Mouse (Mus musculus) midbrain, embryonic 16.5 days (tissue): ENCODE data around the gene Clpx. TPM values are rescaled to one million over a fixed set of nuclear protein-coding genes. Genes with fewer than 3 reads are reported as not detected.
A peak's percentile ranks its signal among the peaks of the same experiment; 100 is the strongest.
"Not testable (repeated sequence)": the region's sequence is repeated elsewhere in the genome, so short reads cannot be mapped to it uniquely, and the experiment has no call there.

Experiments used
- ATAC-seq: fragments of 200-750 bp; cut with Nextera tagmentation; 2 replicates; pipeline ENCODE4 v1.8.0; 2017; ENCODE audit warnings: moderate TSS enrichment
- H3K27ac ChIP-seq: fragments of 300-500 bp; sonication (generic); 2 replicates; pipeline ENCODE4 v1.5.1; 2014; ENCODE audit warnings: mild to moderate bottlenecking, low read length, mixed read lengths
- H3K27me3 ChIP-seq: fragments of 300-500 bp; sonication (generic); 2 replicates; pipeline ENCODE4 v1.6.1; 2014; ENCODE audit warnings: low read depth, low read length, mixed read lengths; ENCODE audit not compliant: control insufficient read depth, insufficient read depth
- H3K36me3 ChIP-seq: fragments of 300-500 bp; sonication (generic); 2 replicates; pipeline ENCODE4 v1.6.1; 2014; ENCODE audit warnings: mild to moderate bottlenecking, low read length, moderate library complexity, mixed read lengths; ENCODE audit not compliant: control insufficient read depth, insufficient read depth
- H3K4me1 ChIP-seq: fragments of 300-500 bp; sonication (generic); 2 replicates; pipeline ENCODE4 v1.6.1; 2014; ENCODE audit warnings: mild to moderate bottlenecking, low read length, mixed read lengths; ENCODE audit not compliant: control insufficient read depth, insufficient read depth
- H3K4me2 ChIP-seq: fragments of 300-500 bp; sonication (generic); 2 replicates; pipeline ENCODE4 v1.6.1; 2014; ENCODE audit warnings: mild to moderate bottlenecking, low read length, mixed read lengths
- H3K4me3 ChIP-seq: fragments of 300-500 bp; sonication (generic); 2 replicates; pipeline ENCODE4 v1.5.1; 2014; ENCODE audit warnings: low read depth, mild to moderate bottlenecking, low read length, moderate library complexity, mixed read lengths
- H3K9ac ChIP-seq: fragments of 300-500 bp; sonication (generic); 2 replicates; pipeline ENCODE4 v1.6.1; 2014; ENCODE audit warnings: low read depth, low read length, mixed read lengths
- H3K9me3 ChIP-seq: fragments of 300-500 bp; sonication (generic); replicated peaks from 2 replicates; pipeline ENCODE4 v1.6.1; 2014; ENCODE audit warnings: mild to moderate bottlenecking, low read length, mixed read lengths; ENCODE audit not compliant: control insufficient read depth, poor library complexity, severe bottlenecking
- WGBS: fragments of 180-500 bp; shearing (Covaris S2); extraction: QIAGEN DNeasy Blood & Tissue Kit; methylation state at CpG from one replicate; pipeline ENCODE4 v1.1.7; 2014; 5-methylcytosine and 5-hydroxymethylcytosine counted together
- polyA plus RNA-seq: library from polyadenylated mRNA; unstranded; fragments of >200 nt; fragmentation: Nextera tagmentation; extraction: Ambion mirVana; gene quantifications from 2 replicates; pipeline ENCODE4 v1.2.1, GENCODE M21; 2015

Gene Clpx
- polyA plus RNA-seq, 1 experiment from 2014 or later, result 38.0 TPM

DNA sequence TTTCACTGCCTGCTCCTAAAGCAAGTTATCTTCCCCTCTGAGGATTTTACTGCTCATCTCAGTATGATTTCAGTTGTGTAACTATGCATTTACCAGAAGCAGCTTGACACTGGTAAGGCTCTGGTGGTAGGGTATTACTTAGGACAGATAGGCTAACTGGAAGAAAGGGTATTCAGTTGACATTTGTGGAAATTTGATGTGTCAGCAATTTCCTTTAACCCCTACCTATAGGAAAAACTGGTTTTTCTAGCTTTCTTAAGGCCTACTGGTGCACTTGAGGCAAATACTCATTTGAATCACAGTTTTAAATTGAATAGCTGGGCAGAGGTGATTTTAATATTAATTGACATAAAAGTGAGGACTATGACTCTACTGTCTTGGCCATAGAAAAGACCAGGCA, 31.9 kb downstream of the Clpx start:
- Histone ChIP-seq H3K9me3 (no peaks in the 10 kb centered on the region), H3K9ac (no peak overlapping the region), H3K4me1 (no peaks in the 10 kb centered on the region), H3K36me3 (peaks cover 29% of the 10 kb centered on the region), H3K27me3 (no peaks in the 10 kb centered on the region), H3K4me3 (no peak overlapping the region), H3K27ac (no peak overlapping the region), H3K4me2 (no peak overlapping the region)
- ATAC-seq, result no peak

- Histone ChIP-seq H3K4me1 (no peaks in the 10 kb centered on the region), H3K9me3 (no peaks in the 10 kb centered on the region), H3K9ac (no peak overlapping the region), H3K27ac (no peak overlapping the region), H3K27me3 (no peaks in the 10 kb centered on the region), H3K4me2 (no peak overlapping the region), H3K4me3 (no peak overlapping the region), H3K36me3 (peaks cover 21% of the 10 kb centered on the region)
- WGBS, result 97% methylated on average over 2 of the region's 2 CpGs
- no peak for ATAC-seq
Observed at GRCm38 (mm10) chr9:65327371-65327770, 33.3 kb downstream of the Clpx start.

DNA sequence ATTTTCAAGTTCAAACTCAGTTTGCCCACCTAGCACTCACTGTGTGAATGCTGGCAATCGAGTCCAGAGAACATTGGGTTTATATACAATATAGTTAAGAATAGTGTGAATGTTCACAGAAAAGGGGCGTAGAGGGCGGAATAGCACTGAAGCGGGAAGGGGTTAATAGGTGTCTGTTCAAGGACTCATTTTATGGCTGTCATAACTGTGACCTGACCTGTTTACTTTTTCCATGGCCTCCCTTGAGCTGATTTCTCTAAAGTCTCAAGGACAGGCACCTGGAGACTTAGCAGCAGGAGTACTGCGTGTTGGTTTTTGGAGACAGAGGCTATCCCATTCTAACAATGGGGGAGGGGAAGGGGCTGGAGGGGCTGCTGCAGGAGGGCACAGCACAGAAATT, 39.9 kb downstream of the Clpx start:
- Histone ChIP-seq H3K9ac (no peak overlapping the region), H3K4me1 (no peaks in the 10 kb centered on the region), H3K27ac (no peak overlapping the region), H3K36me3 (0 out of 2 replicates have a peak, but pooled peaks cover 2% of the 10 kb centered on the region), H3K27me3 (no peaks in the 10 kb centered on the region), H3K9me3 (no peaks in the 10 kb centered on the region), H3K4me3 (no peak overlapping the region), H3K4me2 (no peak overlapping the region)
- 88% methylated on average over 5 of the region's 5 CpGs for WGBS
- ATAC-seq, result no peak

DNA sequence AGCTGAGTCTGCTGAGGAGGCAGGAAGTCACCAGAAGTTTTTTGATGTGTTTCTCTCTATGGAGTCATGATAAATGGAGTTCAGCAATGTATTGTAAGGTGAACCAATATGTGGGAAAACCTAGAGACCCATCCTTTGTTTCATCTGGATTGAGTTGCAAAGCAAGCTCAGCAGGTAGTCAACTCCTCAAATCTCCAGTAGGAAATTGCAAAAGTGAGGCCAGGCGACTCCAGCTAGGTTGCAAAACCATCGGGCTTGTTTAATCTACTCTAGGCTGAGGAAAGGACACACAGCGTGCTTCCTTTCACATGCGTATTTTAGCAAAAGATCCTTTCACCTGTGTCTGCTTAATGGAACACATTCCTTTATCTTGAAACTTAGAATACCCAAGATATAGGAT, 45.1 kb downstream of the Clpx start:
- Histone ChIP-seq H3K4me1 (no peaks in the 10 kb centered on the region), H3K4me2 (no peak overlapping the region), H3K9ac (no peak overlapping the region), H3K4me3 (no peak overlapping the region), H3K27me3 (no peaks in the 10 kb centered on the region), H3K27ac (no peak overlapping the region), H3K9me3 (no peaks in the 10 kb centered on the region; the same call in 1 of the 2 replicates), H3K36me3 (no peaks in the 10 kb centered on the region)
- no peak for ATAC-seq
- WGBS, result 83% methylated on average over 4 of the region's 4 CpGs

- no peaks in the 10 kb centered on the region for H3K27me3 ChIP-seq
- no peak for ATAC-seq
- H3K27ac ChIP-seq, result no peak overlapping the region
- no peaks in the 10 kb centered on the region; the same call in 1 of the 2 replicates for H3K9me3 ChIP-seq
- H3K36me3 ChIP-seq, result no peaks in the 10 kb centered on the region
- no peaks in the 10 kb centered on the region for H3K4me1 ChIP-seq
- no peak overlapping the region for H3K4me3 ChIP-seq
- 81% methylated on average over 2 of the region's 2 CpGs for WGBS
- H3K9ac ChIP-seq, result no peak overlapping the region
- H3K4me2 ChIP-seq, result no peak overlapping the region
Observed at GRCm38 (mm10) chr9:65340414-65340813, 46.4 kb downstream of the Clpx start.

DNA sequence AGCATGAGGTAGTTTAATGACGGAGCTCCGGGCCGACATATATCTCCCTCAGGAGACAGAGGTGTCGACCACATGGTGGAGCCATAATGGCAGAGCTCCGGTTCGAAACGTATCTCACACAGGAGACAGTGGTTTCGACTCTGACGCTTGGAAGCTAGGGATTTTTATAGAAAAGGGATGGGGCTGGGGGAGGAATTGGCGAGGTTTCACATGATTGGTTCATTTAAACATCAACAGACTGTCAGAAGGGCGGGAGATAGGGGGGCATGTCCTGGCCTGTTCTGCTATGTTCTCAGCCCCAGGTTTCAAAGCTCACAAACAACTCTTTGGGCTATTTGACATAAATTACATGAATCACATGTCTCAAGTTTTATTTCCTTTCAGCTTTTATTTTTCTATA, 51.4 kb downstream of the Clpx start:
- H3K4me3 ChIP-seq, result peak overlapping the region; percentile 98
- H3K9me3 ChIP-seq, H3K27me3 ChIP-seq, H3K36me3 ChIP-seq: not testable (repeated sequence)
- H3K9ac ChIP-seq, result peak overlapping the region; percentile 95; the same call in 1 of the 2 replicates
- peak overlapping the region; percentile 94 for H3K27ac ChIP-seq
- H3K4me1 ChIP-seq, result peaks cover 15% of the 10 kb centered on the region
- 66% methylated on average over 11 of the region's 11 CpGs for WGBS
- peak; percentile 57; the same call in 1 of the 2 replicates for ATAC-seq
- H3K4me2 ChIP-seq, result peak overlapping the region; percentile 98

- Histone ChIP-seq H3K4me3 (peak within 1 kb of the TSS; percentile 98), H3K9ac (peak within 1 kb of the TSS; percentile 95), H3K27ac (peak within 1 kb of the TSS; percentile 94), H3K27me3 (no peaks in the 10 kb centered on the region), H3K4me2 (peak within 1 kb of the TSS; percentile 98), H3K4me1 (peaks cover 15% of the 10 kb centered on the region), H3K9me3 (no peaks in the 10 kb centered on the region), H3K36me3 (no peaks in the 10 kb centered on the region)
- WGBS, result 1% methylated on average over 52 of the region's 59 CpGs
- peak; percentile 97 for ATAC-seq
Observed at GRCm38 (mm10) chr9:65345854-65346475, 51.9 kb downstream of the Clpx start, which contains the start of gene Pdcd7. Pdcd7 (plus strand) TSS chr9:65346104.

DNA sequence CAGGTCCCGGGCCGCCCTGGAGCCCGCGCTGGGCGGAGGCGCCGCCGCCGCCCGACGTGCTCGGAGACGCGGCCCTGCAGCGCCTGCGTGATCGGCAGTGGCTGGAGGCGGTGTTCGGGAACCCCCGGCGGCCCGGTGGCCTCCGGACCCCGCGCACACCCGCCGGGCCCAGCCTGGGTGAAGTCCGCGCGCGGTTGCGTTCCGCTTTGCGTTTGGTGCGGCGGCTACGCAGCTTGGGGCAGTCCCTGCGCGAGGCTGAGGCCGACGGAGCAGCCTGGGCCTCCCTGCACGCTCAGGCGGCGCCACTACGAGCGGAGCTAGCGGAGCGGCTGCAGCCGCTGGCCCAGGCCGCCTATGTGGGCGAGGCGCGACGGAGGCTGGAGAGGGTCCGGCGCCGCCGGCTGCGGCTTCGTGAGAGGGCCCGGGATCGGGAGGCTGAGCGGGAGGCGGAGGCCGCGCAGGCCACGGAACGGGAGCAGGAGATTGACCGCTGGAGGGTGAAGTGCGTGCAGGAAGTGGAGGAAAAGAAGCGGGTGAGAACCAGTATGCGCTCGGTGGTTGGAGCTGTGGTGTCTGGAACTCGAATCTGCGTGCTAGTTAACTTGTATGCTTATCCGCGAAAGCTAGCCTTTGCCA, 52.5 kb downstream of the Clpx start:
- peak overlapping the region; percentile 94 for H3K27ac ChIP-seq
- H3K4me2 ChIP-seq, result peak overlapping the region; percentile 98
- ATAC-seq, result peak; percentile 75
- no peaks in the 10 kb centered on the region for H3K36me3 ChIP-seq
- peak overlapping the region; percentile 95 for H3K9ac ChIP-seq
- peak overlapping the region; percentile 98 for H3K4me3 ChIP-seq
- H3K9me3 ChIP-seq, result no peaks in the 10 kb centered on the region
- no peaks in the 10 kb centered on the region for H3K27me3 ChIP-seq
- H3K4me1 ChIP-seq, result peaks cover 15% of the 10 kb centered on the region
- under 1% methylated on average over 75 of the region's 77 CpGs for WGBS

- H3K4me2 ChIP-seq, result peak overlapping the region; percentile 98
- ATAC-seq, result no peak
- no peaks in the 10 kb centered on the region for H3K27me3 ChIP-seq
- no peak overlapping the region for H3K27ac ChIP-seq
- H3K4me1 ChIP-seq, result peaks cover 15% of the 10 kb centered on the region
- H3K4me3 ChIP-seq, result peak overlapping the region; percentile 98
- H3K36me3 ChIP-seq, result no peaks in the 10 kb centered on the region
- H3K9ac ChIP-seq, result peak overlapping the region; percentile 95
- no peaks in the 10 kb centered on the region for H3K9me3 ChIP-seq
- WGBS, result 51% methylated on average over 8 of the region's 8 CpGs
Observed at GRCm38 (mm10) chr9:65347112-65347850, 53.2 kb downstream of the Clpx start.
